Mouse (Mus musculus) urinary bladder, adult 2 months (tissue): ENCODE data around the gene Krt83. TPM values are rescaled to one million over a fixed set of nuclear protein-coding genes. Genes with fewer than 3 reads are reported as not detected.
"Not testable (repeated sequence)": the region's sequence is repeated elsewhere in the genome, so short reads cannot be mapped to it uniquely, and the experiment has no call there.

Source experiments
- DNase-seq: peaks from one replicate; pipeline ENCODE4 v3.0.0; 2022; ENCODE audit warnings: low spot score
- polyA plus RNA-seq: library from polyadenylated mRNA; depleted of rRNA; stranded (reverse); fragments of >200 nt; gene quantifications from 2 replicates; pipeline ENCODE4 v1.2.3, GENCODE M21; 2012; rRNA removed

Gene Krt83
- 0.09 TPM in 1 of 2 replicates, not detected in the other for polyA plus RNA-seq

GRCm38 (mm10) chr15:101491431-101491830 lies at the start of gene Krt83:
Gene Krt83, minus strand, starts transcription at chr15:101491512.
- DNase-seq, result no peak

- DNase-seq, result no peak
Observed at GRCm38 (mm10) chr15:101538580-101538900, 47.2 kb upstream of the Krt83 start.

- no peak for DNase-seq
Observed at GRCm38 (mm10) chr15:101537864-101538579, 46.7 kb upstream of the Krt83 start.

- DNase-seq, result peak; percentile 34
Observed at GRCm38 (mm10) chr15:101536054-101536850, 44.9 kb upstream of the Krt83 start.

GRCm38 (mm10) chr15:101532720-101533119 lies 41.4 kb upstream of the Krt83 start, which contains the start of gene Krt84:
Gene Krt84, minus strand, starts transcription at chr15:101532820.
- DNase-seq, result no peak

GRCm38 (mm10) chr15:101522556-101523232 lies 31.4 kb upstream of the Krt83 start:
- DNase-seq, result no peak

GRCm38 (mm10) chr15:101519792-101520191 lies 28.5 kb upstream of the Krt83 start:
- DNase-seq, result peak; percentile 46

GRCm38 (mm10) chr15:101517161-101517560 lies 25.8 kb upstream of the Krt83 start, which contains the start of gene Gm49425:
Gene Gm49425, minus strand, starts transcription at chr15:101517261.
- DNase-seq, result not testable (repeated sequence)

- DNase-seq, result no peak
Observed at GRCm38 (mm10) chr15:101508247-101508646, 16.9 kb upstream of the Krt83 start.

GRCm38 (mm10) chr15:101506896-101507758 lies 15.8 kb upstream of the Krt83 start:
- DNase-seq, result no peak

- no peak for DNase-seq
Observed at GRCm38 (mm10) chr15:101497181-101497580, 5.9 kb upstream of the Krt83 start.

GRCm38 (mm10) chr15:101495266-101495665 lies 4.0 kb upstream of the Krt83 start:
- no peak for DNase-seq

GRCm38 (mm10) chr15:101494203-101494602 lies 2.9 kb upstream of the Krt83 start:
- DNase-seq, result no peak

- DNase-seq, result no peak
Observed at GRCm38 (mm10) chr15:101493713-101494112, 2.4 kb upstream of the Krt83 start.

- no peak for DNase-seq
Observed at GRCm38 (mm10) chr15:101492718-101493117, 1.4 kb upstream of the Krt83 start.

GRCm38 (mm10) chr15:101485911-101486635 lies 5.2 kb downstream of the Krt83 start:
- no peak for DNase-seq

GRCm38 (mm10) chr15:101484939-101485338 lies 6.4 kb downstream of the Krt83 start:
- no peak for DNase-seq

GRCm38 (mm10) chr15:101483646-101484045 lies 7.7 kb downstream of the Krt83 start:
- no peak for DNase-seq

GRCm38 (mm10) chr15:101482056-101482455 lies 9.3 kb downstream of the Krt83 start:
- no peak for DNase-seq

GRCm38 (mm10) chr15:101479666-101480060 lies 11.6 kb downstream of the Krt83 start:
- no peak for DNase-seq
